Mouse (Mus musculus) mesoderm, embryonic 11.5 days (tissue): ENCODE results near the gene Eps8.
A peak's percentile ranks its signal among the peaks of the same experiment; 100 is the strongest.

Experiments used
- DNase-seq: peaks from one replicate; pipeline ENCODE4 v3.0.0-alpha.2; 2012; ENCODE audit warnings: low read depth, low spot score

Eps8 gene

DNA sequence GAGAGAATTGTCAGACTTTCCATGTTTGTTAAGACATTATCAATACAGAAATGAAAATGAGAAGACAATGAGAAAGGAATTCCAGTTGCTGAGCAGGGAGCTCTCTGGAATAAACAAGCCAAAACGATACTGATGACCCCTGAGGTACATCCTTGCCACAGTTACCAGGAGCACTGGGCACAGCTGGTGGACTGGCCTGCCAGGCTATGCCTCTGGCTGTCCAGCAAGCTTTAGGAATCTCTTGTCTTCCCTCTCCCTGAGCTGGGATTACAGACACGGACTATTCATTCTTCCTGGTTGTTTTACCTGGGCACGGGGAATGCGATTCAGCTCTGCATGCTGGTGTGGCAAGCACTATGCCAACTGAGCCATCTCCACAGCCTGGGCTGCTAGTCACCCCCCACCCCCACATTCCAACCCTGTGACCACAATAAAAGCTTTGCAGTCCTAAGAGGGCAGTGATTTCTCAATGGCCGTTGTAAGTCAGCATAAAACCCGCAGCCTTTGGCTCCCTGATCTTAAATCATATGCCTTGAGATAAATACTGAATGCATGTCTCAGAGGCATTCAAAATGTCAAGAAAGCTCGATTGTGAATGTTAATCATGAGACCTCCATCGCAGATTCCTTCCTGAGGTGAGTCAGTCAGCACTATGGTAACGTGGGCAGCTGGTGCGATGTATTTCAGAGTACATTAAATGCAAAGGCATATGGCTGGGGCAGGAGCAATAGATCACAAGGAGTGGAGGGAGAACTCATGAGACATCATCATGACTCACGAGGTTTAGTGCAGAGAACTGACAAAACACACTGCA, 134.9 kb downstream of the Eps8 start:
- DNase-seq, result peak; percentile 47

GRCm38 (mm10) chr6:137514872-137515271, 139.8 kb downstream of the Eps8 start:
- no peak for DNase-seq

GRCm38 (mm10) chr6:137512753-137513152, 141.9 kb downstream of the Eps8 start:
- DNase-seq, result no peak

- no peak for DNase-seq
These were observed 145.2 kb downstream of the Eps8 start for GRCm38 (mm10) chr6:137509341-137510045.

DNA sequence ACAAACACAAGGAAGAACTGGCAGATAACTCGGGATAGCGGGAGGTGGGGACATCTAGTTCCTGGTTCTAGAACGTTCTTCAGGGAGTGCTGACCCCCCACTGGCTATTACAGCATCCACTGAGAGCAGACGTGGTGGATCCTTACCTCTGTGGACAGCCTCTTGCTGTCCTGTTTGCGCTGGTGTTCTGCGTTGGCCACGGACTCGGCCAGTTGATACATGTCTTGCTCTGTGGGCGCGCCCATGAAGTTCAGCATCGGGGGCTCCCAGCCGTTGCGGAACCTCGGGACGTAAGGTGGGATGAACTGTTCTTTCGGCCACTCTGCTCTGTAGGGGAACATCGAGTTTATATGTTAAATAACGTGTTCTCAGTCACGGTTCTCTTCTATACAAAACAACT, 145.7 kb downstream of the Eps8 start:
- no peak for DNase-seq

DNA sequence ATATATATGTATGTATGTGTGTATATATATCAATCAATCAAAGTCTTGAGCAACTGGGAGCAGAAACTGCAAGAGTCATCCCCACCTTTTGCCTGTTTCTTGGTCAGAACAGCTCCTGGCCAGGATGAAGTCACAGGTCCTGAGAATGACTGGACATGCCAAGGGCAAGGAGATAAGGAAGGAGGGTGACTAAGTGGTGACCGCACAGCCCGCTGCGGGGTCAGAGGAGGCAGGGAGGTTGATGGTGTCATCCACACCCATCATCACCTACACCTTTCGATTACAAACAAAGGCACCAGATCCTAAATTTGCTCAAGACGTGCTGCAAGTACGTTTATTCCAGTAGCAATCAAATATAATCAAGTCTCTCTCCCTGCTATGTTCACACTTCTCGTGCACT, 148.1 kb downstream of the Eps8 start:
- no peak for DNase-seq

- DNase-seq, result no peak
These were observed 149.0 kb downstream of the Eps8 start for GRCm38 (mm10) chr6:137505555-137506227.

GRCm38 (mm10) chr6:137504052-137504451, 150.6 kb downstream of the Eps8 start:
- no peak for DNase-seq

DNA sequence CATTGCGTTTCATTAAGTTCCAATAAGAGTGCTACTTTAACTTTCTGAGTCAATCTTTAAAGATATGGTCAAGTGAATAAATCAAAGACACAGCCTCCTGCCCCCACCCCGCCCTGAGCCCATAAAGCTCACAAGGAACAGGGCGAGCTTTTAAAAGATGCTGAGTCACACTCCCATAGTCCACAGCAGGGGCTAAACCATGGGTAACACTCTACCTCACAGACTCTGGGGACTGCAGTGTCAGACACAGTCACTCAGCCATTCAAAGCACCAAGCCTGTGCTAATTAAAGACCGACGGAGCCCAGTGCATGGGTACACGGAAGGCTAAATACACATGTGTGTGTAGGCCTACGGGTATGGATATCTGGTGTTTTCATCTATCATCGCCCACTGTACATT, 151.2 kb downstream of the Eps8 start:
- DNase-seq, result no peak

DNA sequence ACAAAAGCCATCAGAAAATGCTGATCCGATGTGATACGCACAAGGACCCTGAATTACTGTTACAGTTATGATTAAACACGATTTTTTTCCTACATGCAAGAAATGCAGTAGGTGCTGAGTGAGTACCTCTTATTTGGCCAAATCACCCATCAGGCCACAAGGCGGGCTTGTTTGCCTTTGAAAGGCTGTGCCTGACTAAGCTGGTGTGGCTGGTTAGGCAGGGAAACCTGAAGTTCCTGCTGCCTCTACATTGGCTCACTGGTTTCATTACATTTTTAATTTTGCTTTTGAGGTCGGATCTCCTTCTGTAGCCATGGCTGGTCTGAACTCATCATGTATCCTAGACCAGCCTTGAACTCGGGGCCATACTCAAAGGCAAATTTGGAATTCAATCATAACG, 151.7 kb downstream of the Eps8 start:
- DNase-seq, result no peak

- no peak for DNase-seq
These were observed 155.9 kb downstream of the Eps8 start for GRCm38 (mm10) chr6:137498781-137499180.

GRCm38 (mm10) chr6:137497208-137497835, 157.4 kb downstream of the Eps8 start:
- no peak for DNase-seq

GRCm38 (mm10) chr6:137496562-137496961, 158.1 kb downstream of the Eps8 start:
- no peak for DNase-seq

DNA sequence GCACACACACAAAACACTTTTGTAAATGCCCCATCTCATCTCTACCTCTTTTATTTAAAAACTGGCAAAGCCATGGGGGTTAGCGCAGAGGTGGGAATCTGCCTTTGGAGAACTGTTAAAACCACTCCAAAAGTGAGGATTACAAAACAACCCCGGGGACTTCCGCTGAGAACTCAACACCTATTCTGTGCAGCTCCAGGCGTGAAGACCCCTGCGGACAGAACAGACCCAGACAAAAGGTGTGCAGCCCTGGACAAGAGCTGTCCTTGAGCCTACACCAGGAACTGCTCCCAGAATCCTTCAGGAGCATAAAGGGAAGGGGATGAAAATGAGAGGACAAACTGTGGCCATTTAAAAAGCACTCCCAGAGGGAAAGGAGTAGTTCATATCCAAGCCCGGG, 159.4 kb downstream of the Eps8 start:
- DNase-seq, result no peak

DNA sequence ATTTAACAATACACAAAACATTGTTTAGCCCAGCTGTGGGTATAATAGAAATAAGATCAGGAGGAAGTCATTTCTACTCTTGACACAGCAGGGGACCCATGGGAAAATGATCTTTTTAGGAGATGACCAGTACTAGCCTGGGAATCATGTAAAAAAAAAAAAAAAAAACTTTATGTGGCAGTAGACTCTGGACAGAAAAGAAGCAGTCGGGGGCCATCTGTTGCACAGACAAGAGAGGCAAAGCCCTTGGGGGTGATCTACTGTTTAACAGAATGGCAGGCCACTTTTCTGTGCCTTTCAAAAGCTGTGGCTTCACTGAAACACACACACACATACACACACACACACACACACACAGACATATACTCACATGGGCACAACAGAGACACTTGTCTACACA, 159.9 kb downstream of the Eps8 start:
- no peak for DNase-seq

GRCm38 (mm10) chr6:137494136-137494475, 160.6 kb downstream of the Eps8 start:
- DNase-seq, result no peak

- no peak for DNase-seq
These were observed 161.2 kb downstream of the Eps8 start for GRCm38 (mm10) chr6:137493211-137494135.

DNA sequence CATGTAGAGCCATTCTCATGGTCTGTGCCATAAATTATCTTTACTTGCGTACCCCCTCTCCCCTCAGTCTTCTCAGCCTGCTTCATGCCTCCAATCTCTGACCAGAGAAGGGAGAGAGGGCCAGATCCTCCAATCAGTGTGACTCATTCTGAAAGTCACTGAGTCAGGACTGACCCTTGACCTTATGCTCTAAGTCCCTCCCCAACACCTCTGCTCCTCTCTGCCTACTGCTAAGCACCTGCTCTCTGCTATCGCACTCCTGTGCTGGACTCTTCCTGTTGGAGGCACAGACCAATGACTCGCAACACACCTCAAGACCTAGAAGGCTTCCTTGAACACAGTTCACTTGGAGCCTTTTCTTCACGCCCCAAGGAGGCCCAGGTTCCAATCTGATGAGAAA, 162.1 kb downstream of the Eps8 start:
- DNase-seq, result no peak

GRCm38 (mm10) chr6:137491659-137492058, 163.0 kb downstream of the Eps8 start:
- DNase-seq, result no peak

DNA sequence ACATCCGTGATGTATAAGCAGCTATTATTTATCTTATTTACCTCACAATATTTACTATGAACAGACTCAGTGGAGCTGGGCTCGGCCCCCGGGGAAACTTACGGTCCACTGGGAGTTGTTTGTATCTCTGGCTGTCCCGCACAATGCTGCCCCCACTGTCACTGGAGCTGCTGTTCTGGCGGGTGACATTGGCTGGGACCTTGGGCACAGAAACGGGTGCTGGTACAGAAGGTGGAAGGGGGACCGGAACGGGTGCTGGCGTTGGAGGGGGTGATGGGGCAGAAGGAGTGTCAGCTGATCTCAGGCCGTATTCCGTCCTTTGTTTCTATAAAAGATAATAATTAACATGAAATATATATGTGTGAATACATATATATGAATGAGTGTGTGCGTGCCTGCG, 164.6 kb downstream of the Eps8 start:
- DNase-seq, result no peak

DNA sequence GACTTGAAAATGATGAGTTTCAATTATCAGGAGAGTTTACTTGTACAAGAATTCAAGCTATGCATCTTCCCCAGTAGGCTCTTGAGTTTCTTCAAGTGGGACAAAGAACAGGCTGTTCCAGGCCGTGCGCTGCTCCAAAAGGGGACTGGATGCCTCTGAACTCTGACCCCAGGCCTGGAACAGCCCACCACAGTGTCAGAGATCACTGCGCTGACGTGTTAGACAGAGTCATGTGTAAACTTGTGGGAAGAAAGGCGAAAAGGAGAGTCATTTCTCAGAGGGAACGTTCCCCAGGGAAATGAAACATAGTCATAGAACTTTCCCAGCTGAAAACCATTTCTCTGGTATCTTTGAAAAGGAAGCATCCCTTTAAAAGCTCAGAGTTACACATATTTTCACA, 167.2 kb downstream of the Eps8 start:
- DNase-seq, result peak; percentile 47
